Mouse (Mus musculus) MEL (cell line): ENCODE measurements around the gene Gpr146. TPM values are rescaled to one million over a fixed set of nuclear protein-coding genes. Genes with fewer than 3 reads are reported as not detected.

Experiments used
- DNase-seq: peaks from one replicate; pipeline ENCODE4 v3.0.0; 2011; ENCODE audit warnings: low read depth, low spot score
- H3K27ac ChIP-seq: 2 replicates; pipeline ENCODE4 v1.5.1; 2012; ENCODE audit warnings: low read depth, mild to moderate bottlenecking, control low read depth, low read length, moderate library complexity; ENCODE audit not compliant: control insufficient read depth
- H3K27me3 ChIP-seq, 2 experiments: fragments of 150-350 bp in 1 of 2; sonication (generic) in 1 of 2; 2 replicates each; pipeline ENCODE4 v1.6.1; 2012; ENCODE audit warnings: low read length in 2 of 2, mild to moderate bottlenecking in 2 of 2, improper control_type of control experiment in 1 of 2, moderate library complexity in 1 of 2; ENCODE audit not compliant: insufficient read depth in 2 of 2, control insufficient read depth in 1 of 2
- H3K36me3 ChIP-seq, 2 experiments: 2 replicates each; pipeline ENCODE4 v1.6.1; 2012 to 2014; ENCODE audit warnings: low read length in 2 of 2, improper control_type of control experiment in 1 of 2, inconsistent platforms in 1 of 2, mild to moderate bottlenecking in 1 of 2; ENCODE audit not compliant: insufficient read depth in 2 of 2, control insufficient read depth in 1 of 2
- H3K4me1 ChIP-seq, 2 experiments: fragments of 150-350 bp in 1 of 2; sonication (generic) in 1 of 2; 2 replicates each; pipeline ENCODE4 v1.6.1; 2012; ENCODE audit warnings: low read length in 2 of 2, improper control_type of control experiment in 1 of 2, mild to moderate bottlenecking in 1 of 2; ENCODE audit not compliant: insufficient read depth in 2 of 2, control insufficient read depth in 1 of 2
- H3K4me3 ChIP-seq, 2 experiments: fragments of 150-350 bp in 1 of 2; sonication (generic) in 1 of 2; 2 replicates each; pipeline ENCODE4 v1.5.1; 2012; ENCODE audit warnings: low read depth in 2 of 2, low read length in 2 of 2, mild to moderate bottlenecking in 2 of 2, moderate library complexity in 2 of 2, control low read depth in 1 of 2, improper control_type of control experiment in 1 of 2; ENCODE audit not compliant: control insufficient read depth in 1 of 2, insufficient read depth in 1 of 2
- H3K79me2 ChIP-seq: 2 replicates; pipeline ENCODE4 v1.6.1; 2012; ENCODE audit warnings: mild to moderate bottlenecking, low read length, moderate library complexity; ENCODE audit not compliant: control insufficient read depth, poor library complexity, insufficient read depth
- H3K9ac ChIP-seq: 2 replicates; pipeline ENCODE4 v1.6.1; 2012; ENCODE audit warnings: low read depth, mild to moderate bottlenecking, control low read depth, low read length, moderate library complexity; ENCODE audit not compliant: control insufficient read depth, poor library complexity, severe bottlenecking
- H3K9me3 ChIP-seq: fragments of 150-350 bp; sonication (generic); replicated peaks from 2 replicates; pipeline ENCODE4 v1.6.1; 2012; ENCODE audit warnings: mild to moderate bottlenecking, low read length, improper control_type of control experiment, moderate library complexity; ENCODE audit not compliant: insufficient read depth
- CTCF ChIP-seq, 3 experiments: IDR thresholded peaks in 2 of 3; conservative IDR thresholded peaks in 1 of 3; 2 replicates each; pipeline ENCODE4 v1.5.1; 2011 to 2012; ENCODE audit warnings: low read length in 3 of 3, low read depth in 2 of 3, mild to moderate bottlenecking in 2 of 3, improper control_type of control experiment in 1 of 3, inconsistent platforms in 1 of 3, mixed read lengths in 1 of 3, moderate library complexity in 1 of 3; ENCODE audit not compliant: control insufficient read depth in 1 of 3, insufficient read depth in 1 of 3, poor library complexity in 1 of 3, severe bottlenecking in 1 of 3
- GABPA ChIP-seq: IDR thresholded peaks from 2 replicates; pipeline ENCODE4 v1.6.1; 2012; ENCODE audit warnings: low read depth, mild to moderate bottlenecking, inconsistent platforms, low read length, improper control_type of control experiment, moderate library complexity
- GATA1 ChIP-seq: IDR thresholded peaks from 2 replicates; pipeline ENCODE4 v1.6.1; 2011; ENCODE audit warnings: low read depth, low read length, improper control_type of control experiment
- JUND ChIP-seq: IDR thresholded peaks from 2 replicates; pipeline ENCODE4 v1.6.1; 2011; ENCODE audit warnings: low read depth, mild to moderate bottlenecking, improper control_type of control experiment, low read length
- MAX ChIP-seq: IDR thresholded peaks from 2 replicates; pipeline ENCODE4 v1.6.1; 2011; ENCODE audit warnings: low read length, improper control_type of control experiment
- MEF2A ChIP-seq: IDR thresholded peaks from 2 replicates; pipeline ENCODE4 v1.6.1; 2014; ENCODE audit warnings: low read depth, mild to moderate bottlenecking, inconsistent platforms, low read length, improper control_type of control experiment; ENCODE audit not compliant: poor library complexity, insufficient replicate concordance, severe bottlenecking; ENCODE audit errors: extremely low read depth
- MYB ChIP-seq: IDR thresholded peaks from 2 replicates; pipeline ENCODE4 v1.6.1; 2011; ENCODE audit warnings: mild to moderate bottlenecking, low read depth, low read length, improper control_type of control experiment
- NRF1 ChIP-seq: IDR thresholded peaks from 2 replicates; pipeline ENCODE4 v1.6.1; 2014; ENCODE audit warnings: low read depth, mild to moderate bottlenecking, inconsistent platforms, low read length, improper control_type of control experiment, moderate library complexity; ENCODE audit not compliant: poor library complexity, insufficient read depth, severe bottlenecking
- POLR2A ChIP-seq, 2 experiments: IDR thresholded peaks; 2 replicates each; pipeline ENCODE4 v1.6.1; 2011 to 2012; ENCODE audit warnings: low read length in 2 of 2, mild to moderate bottlenecking in 2 of 2, control low read depth in 1 of 2, improper control_type of control experiment in 1 of 2, low read depth in 1 of 2, moderate library complexity in 1 of 2; ENCODE audit not compliant: control insufficient read depth in 1 of 2, insufficient read depth in 1 of 2, poor library complexity in 1 of 2
- RAD21 ChIP-seq: IDR thresholded peaks from 2 replicates; pipeline ENCODE4 v1.6.1; 2011; ENCODE audit warnings: mild to moderate bottlenecking, low read depth, low read length, improper control_type of control experiment
- RCOR1 ChIP-seq: IDR thresholded peaks from 2 replicates; pipeline ENCODE4 v1.6.1; 2012; ENCODE audit warnings: low read depth, mild to moderate bottlenecking, inconsistent platforms, low read length, improper control_type of control experiment
- SIN3A ChIP-seq: IDR thresholded peaks from 2 replicates; pipeline ENCODE4 v1.6.1; 2012; ENCODE audit warnings: low read length, improper control_type of control experiment, inconsistent platforms
- SMC3 ChIP-seq: IDR thresholded peaks from 2 replicates; pipeline ENCODE4 v1.6.1; 2011; ENCODE audit warnings: low read depth, low read length, improper control_type of control experiment
- TBP ChIP-seq: IDR thresholded peaks from 2 replicates; pipeline ENCODE4 v1.8.0; 2011; ENCODE audit warnings: low read depth, low read length, improper control_type of control experiment
- TCF12 ChIP-seq: IDR thresholded peaks from 2 replicates; pipeline ENCODE4 v1.6.1; 2014; ENCODE audit warnings: low read depth, mild to moderate bottlenecking, inconsistent platforms, low read length, improper control_type of control experiment, moderate library complexity
- USF1 ChIP-seq: IDR thresholded peaks from 2 replicates; pipeline ENCODE4 v1.6.1; 2014; ENCODE audit warnings: low read depth, mild to moderate bottlenecking, inconsistent platforms, low read length, improper control_type of control experiment, moderate library complexity
- USF2 ChIP-seq, 2 experiments: IDR thresholded peaks; 2 replicates each; pipeline ENCODE4 v1.6.1; 2011 to 2012; ENCODE audit warnings: improper control_type of control experiment in 2 of 2, low read length in 2 of 2, borderline replicate concordance in 1 of 2, inconsistent platforms in 1 of 2, low read depth in 1 of 2, mild to moderate bottlenecking in 1 of 2; ENCODE audit not compliant: insufficient read depth in 1 of 2
- ZNF384 ChIP-seq: IDR thresholded peaks from 2 replicates; pipeline ENCODE4 v1.6.1; 2012; ENCODE audit warnings: low read depth, mild to moderate bottlenecking, inconsistent platforms, low read length, improper control_type of control experiment
- polyA plus RNA-seq, 2 experiments: library from polyadenylated mRNA; stranded (reverse) in 1 of 2; unstranded in 1 of 2; fragments of >175 nt in 1 of 2; fragments of >200 nt in 1 of 2; gene quantifications; 2 replicates each; pipeline versions ENCODE4 v1.2.1 to v1.2.4; 2012; ENCODE audit warnings: low replicate concordance in 2 of 2, low read depth in 1 of 2; ENCODE audit not compliant: insufficient read length in 2 of 2, insufficient read depth in 1 of 2, missing spikeins in 1 of 2
- total RNA-seq: library from RNA; depleted of rRNA; stranded (reverse); fragments of 300-350 nt; gene quantifications from 2 replicates; pipeline ENCODE4 v1.2.3, GENCODE M21; 2012

Gene Gpr146
- total and polyA plus RNA-seq, 3 experiments: 0.92 to 4.5 TPM; not detected in 1

GRCm38 (mm10) chr5:139440451-139440850, 63.0 kb downstream of the Gpr146 start:
- DNase-seq: no peak
- H3K9me3 ChIP-seq: no peaks in the 10 kb centered on the region
- H3K27ac ChIP-seq: no peak overlapping the region
- TF ChIP-seq MAX (no peak), TBP (no peak), ZNF384 (no peak), RCOR1 (no peak), SMC3 (no peak), MEF2A (no peak), POLR2A (IDR thresholded peaks at IDR 0.05; ENCODE audit: control insufficient read depth in 1 of 2, insufficient read depth in 1 of 2, low read depth in 1 of 2, low read length in 2 of 2, poor library complexity in 1 of 2) (no peak), JUND (no peak)
- no peaks in the 10 kb centered on the region for H3K27me3 ChIP-seq
- H3K9ac ChIP-seq: no peak overlapping the region
- H3K36me3 ChIP-seq: peaks cover 0 to 4% of the 10 kb centered on the region in 2 experiments; a peak in 1 of 4 replicates
- H3K4me3 ChIP-seq: no peak overlapping the region
- H3K4me1 ChIP-seq: no peaks in the 10 kb centered on the region
- peaks cover 1% of the 10 kb centered on the region; the same call in 1 of the 2 replicates for H3K79me2 ChIP-seq

- Histone ChIP-seq H3K36me3 (peaks cover 0 to 4% of the 10 kb centered on the region in 2 experiments; a peak in 1 of 4 replicates), H3K4me1 (no peaks in the 10 kb centered on the region), H3K9me3 (no peaks in the 10 kb centered on the region), H3K4me3 (no peak overlapping the region), H3K27me3 (no peaks in the 10 kb centered on the region), H3K79me2 (peaks cover 1% of the 10 kb centered on the region), H3K9ac (no peak overlapping the region), H3K27ac (no peak overlapping the region)
- no peak for DNase-seq
- TF ChIP-seq POLR2A (IDR thresholded peaks at IDR 0.05; ENCODE audit: control insufficient read depth in 1 of 2, insufficient read depth in 1 of 2, low read depth in 1 of 2, low read length in 2 of 2, poor library complexity in 1 of 2) (no peak), USF2 (IDR thresholded peaks at IDR 0.05; ENCODE audit: borderline replicate concordance in 1 of 2, insufficient read depth in 1 of 2, low read depth in 1 of 2, low read length in 2 of 2) (no peak), GABPA (no peak), RAD21 (no peak), TCF12 (no peak), USF1 (no peak), SIN3A (no peak), NRF1 (no peak), MYB (no peak), GATA1 (no peak), CTCF (IDR thresholded peaks at IDR 0.05 in 2 of 3, conservative IDR thresholded peaks at IDR 0.05 in 1 of 3; ENCODE audit: control insufficient read depth in 1 of 3, insufficient read depth in 1 of 3, low read depth in 2 of 3, low read length in 3 of 3, poor library complexity in 1 of 3, severe bottlenecking in 1 of 3) (no peak), ZNF384 (no peak)
Observed at GRCm38 (mm10) chr5:139440926-139441725, 63.6 kb downstream of the Gpr146 start.
